Mouse (Mus musculus): ENCODE measurements at regions not wholly inside any gene's neighbourhood (a gene's known extent, or its start where the extent isn't known, plus 50 kb on each side); places are given as distances from the start of the nearest gene placed in this dataset.
"Not testable (repeated sequence)": the region's sequence is repeated elsewhere in the genome, so short reads cannot be mapped to it uniquely, and the experiment has no call there.

- H3K4me1 ChIP-seq (ENCODE audit: control insufficient read depth, insufficient read depth, low read length): no peaks in the 10 kb centered on the region
- 69% methylated on average over 11 of the region's 11 CpGs for WGBS
- H3K79me2 ChIP-seq (ENCODE audit: control insufficient read depth, insufficient read depth, low read length): no peaks in the 10 kb centered on the region
- no peak for TF ChIP-seq POLR2A (IDR thresholded peaks at IDR 0.05; ENCODE audit: extremely low read depth, insufficient read depth, low read length)
- no peak for TF ChIP-seq CTCF (IDR thresholded peaks at IDR 0.05; ENCODE audit: low read depth, low read length)
- no peak overlapping the region for H3K4me3 ChIP-seq (ENCODE audit: insufficient read depth, low read depth, low read length)
- H3K27me3 ChIP-seq (ENCODE audit: control insufficient read depth, insufficient read depth, low read length): no peaks in the 10 kb centered on the region
- no peak overlapping the region for H3K27ac ChIP-seq (replicated peaks; ENCODE audit: insufficient read depth, low read depth, low read length)
- no peaks in the 10 kb centered on the region for H3K36me3 ChIP-seq (ENCODE audit: control insufficient read depth, insufficient read depth, low read length)
- DNase-seq (ENCODE audit: extremely low read depth, low read depth, low spot score): no peak
- no peak overlapping the region for H3K9ac ChIP-seq (ENCODE audit: low read depth, low read length)
Observed at GRCm38 (mm10) chr10:69078008-69078407, 73.2 kb upstream of the Rhobtb1 start.

GRCm38 (mm10) chr10:69086184-69086583 lies 65.0 kb upstream of the Rhobtb1 start:
- Histone ChIP-seq H3K27me3 (ENCODE audit: control insufficient read depth, insufficient read depth, low read length) (no peaks in the 10 kb centered on the region), H3K4me3 (ENCODE audit: insufficient read depth, low read depth, low read length) (no peak overlapping the region), H3K4me1 (ENCODE audit: control insufficient read depth, insufficient read depth, low read length) (no peaks in the 10 kb centered on the region), H3K27ac (replicated peaks; ENCODE audit: insufficient read depth, low read depth, low read length) (no peak overlapping the region), H3K36me3 (ENCODE audit: control insufficient read depth, insufficient read depth, low read length) (no peaks in the 10 kb centered on the region), H3K9ac (ENCODE audit: low read depth, low read length) (no peak overlapping the region), H3K79me2 (ENCODE audit: control insufficient read depth, insufficient read depth, low read length) (no peaks in the 10 kb centered on the region)
- no peak for DNase-seq (ENCODE audit: extremely low read depth, low read depth, low spot score)
- WGBS: 71% methylated on average over 1 of the region's 1 CpGs
- TF ChIP-seq POLR2A (IDR thresholded peaks at IDR 0.05; ENCODE audit: extremely low read depth, insufficient read depth, low read length) (no peak), CTCF (IDR thresholded peaks at IDR 0.05; ENCODE audit: low read depth, low read length) (no peak)

- Histone ChIP-seq H3K27ac (replicated peaks; ENCODE audit: insufficient read depth, low read depth, low read length) (no peak overlapping the region), H3K36me3 (ENCODE audit: control insufficient read depth, insufficient read depth, low read length) (no peaks in the 10 kb centered on the region), H3K4me1 (ENCODE audit: control insufficient read depth, insufficient read depth, low read length) (no peaks in the 10 kb centered on the region), H3K79me2 (ENCODE audit: control insufficient read depth, insufficient read depth, low read length) (no peaks in the 10 kb centered on the region), H3K9ac (ENCODE audit: low read depth, low read length) (no peak overlapping the region), H3K27me3 (ENCODE audit: control insufficient read depth, insufficient read depth, low read length) (no peaks in the 10 kb centered on the region), H3K4me3 (ENCODE audit: insufficient read depth, low read depth, low read length) (no peak overlapping the region)
- WGBS: 79% methylated on average over 3 of the region's 3 CpGs
- no peak for DNase-seq (ENCODE audit: extremely low read depth, low read depth, low spot score)
- TF ChIP-seq CTCF (IDR thresholded peaks at IDR 0.05; ENCODE audit: low read depth, low read length): no peak
- TF ChIP-seq POLR2A (IDR thresholded peaks at IDR 0.05; ENCODE audit: extremely low read depth, insufficient read depth, low read length): no peak
Observed at GRCm38 (mm10) chr10:69091872-69092271, 59.4 kb upstream of the Rhobtb1 start.

GRCm38 (mm10) chr10:69100021-69100420 lies 51.2 kb upstream of the Rhobtb1 start:
- Histone ChIP-seq H3K36me3 (ENCODE audit: control insufficient read depth, insufficient read depth, low read length) (no peaks in the 10 kb centered on the region), H3K27me3 (ENCODE audit: control insufficient read depth, insufficient read depth, low read length) (no peaks in the 10 kb centered on the region), H3K27ac (replicated peaks; ENCODE audit: insufficient read depth, low read depth, low read length) (no peak overlapping the region), H3K4me1 (ENCODE audit: control insufficient read depth, insufficient read depth, low read length) (no peaks in the 10 kb centered on the region), H3K9ac (ENCODE audit: low read depth, low read length) (no peak overlapping the region), H3K4me3 (ENCODE audit: insufficient read depth, low read depth, low read length) (no peak overlapping the region), H3K79me2 (ENCODE audit: control insufficient read depth, insufficient read depth, low read length) (no peaks in the 10 kb centered on the region)
- TF ChIP-seq POLR2A (IDR thresholded peaks at IDR 0.05; ENCODE audit: extremely low read depth, insufficient read depth, low read length) (no peak), CTCF (IDR thresholded peaks at IDR 0.05; ENCODE audit: low read depth, low read length) (no peak)
- WGBS: 95% methylated on average over 3 of the region's 3 CpGs
- no peak for DNase-seq (ENCODE audit: extremely low read depth, low read depth, low spot score)

GRCm38 (mm10) chr10:69100742-69101141 lies 50.5 kb upstream of the Rhobtb1 start:
- not testable (repeated sequence) for H3K27ac ChIP-seq (replicated peaks; ENCODE audit: insufficient read depth, low read depth, low read length); DNase-seq (ENCODE audit: extremely low read depth, low read depth, low spot score); H3K79me2 ChIP-seq (ENCODE audit: control insufficient read depth, insufficient read depth, low read length); H3K9ac ChIP-seq (ENCODE audit: low read depth, low read length); H3K36me3 ChIP-seq (ENCODE audit: control insufficient read depth, insufficient read depth, low read length); H3K4me1 ChIP-seq (ENCODE audit: control insufficient read depth, insufficient read depth, low read length); H3K27me3 ChIP-seq (ENCODE audit: control insufficient read depth, insufficient read depth, low read length); H3K4me3 ChIP-seq (ENCODE audit: insufficient read depth, low read depth, low read length)
- WGBS: 71% methylated on average over 16 of the region's 16 CpGs

Measured in liver, adult 2 months (tissue).